Mouse (Mus musculus) CD4-positive, CD25-positive, alpha-beta regulatory T cell (primary cell): ENCODE data around the gene Cxcl16. TPM values are rescaled to one million over a fixed set of nuclear protein-coding genes. Genes with fewer than 3 reads are reported as not detected.

ENCODE experiments used
- polyA plus RNA-seq: library from polyadenylated mRNA; unstranded; fragments of 100-300 nt; shearing (Covaris generic); gene quantifications from one replicate; pipeline ENCODE4 v1.2.1, GENCODE M21; 2017

Cxcl16 gene
- 1.1 TPM for polyA plus RNA-seq

GRCm38 (mm10) chr11:70459601-70460101 lies at the start of gene Cxcl16:
Gene Cxcl16, minus strand, starts transcription at chr11:70459984.

GRCm38 (mm10) chr11:70504970-70505369 lies 45.2 kb upstream of the Cxcl16 start, which contains the start of gene Tm4sf5:
Gene Tm4sf5, plus strand, starts transcription at chr11:70505244.

GRCm38 (mm10) chr11:70458688-70459600 lies 840 bp downstream of the Cxcl16 start, which contains the start of gene Zmynd15:
Gene Zmynd15, plus strand, starts transcription at chr11:70459433.

GRCm38 (mm10) chr11:70451797-70452498 lies 7.8 kb downstream of the Cxcl16 start, which contains the start of gene Med11:
Gene Med11, plus strand, starts transcription at chr11:70451919.

GRCm38 (mm10) chr11:70432048-70432894 lies 27.5 kb downstream of the Cxcl16 start, which contains the start of gene Arrb2:
Gene Arrb2, plus strand, starts transcription at chr11:70432635.

GRCm38 (mm10) chr11:70409594-70410296 lies 50.0 kb downstream of the Cxcl16 start, which contains the start of gene Pelp1:
Gene Pelp1, minus strand, starts transcription at chr11:70410031.

Other genes starting within 250 kb of the Cxcl16 start
- gene Slc16a11, start 247.2 kb downstream of the Cxcl16 start, polyA plus RNA-seq: 0.47 TPM
- gene Slc16a13, start 238.9 kb downstream of the Cxcl16 start, polyA plus RNA-seq: 3.4 TPM
- not detected for gene Bcl6b, start 230.2 kb downstream of the Cxcl16 start, polyA plus RNA-seq
- gene 0610010K14Rik, start 222.1 kb downstream of the Cxcl16 start, polyA plus RNA-seq: 185 TPM
- gene Gm21988, start 220.2 kb downstream of the Cxcl16 start, polyA plus RNA-seq: 6.1 TPM
- gene Rnasek, start 220.1 kb downstream of the Cxcl16 start, polyA plus RNA-seq: 266 TPM
- gene Alox12, start 204.6 kb downstream of the Cxcl16 start, polyA plus RNA-seq: 0.17 TPM
- gene Alox12e, start 137.4 kb downstream of the Cxcl16 start, polyA plus RNA-seq: not detected
- 0.41 TPM for gene Alox15, start 108.0 kb downstream of the Cxcl16 start, polyA plus RNA-seq
- 13.5 TPM for gene Pelp1, start 50.0 kb downstream of the Cxcl16 start, polyA plus RNA-seq
- gene Arrb2, start 27.3 kb downstream of the Cxcl16 start, polyA plus RNA-seq: 284 TPM
- 70.2 TPM for gene Med11, start 8.1 kb downstream of the Cxcl16 start, polyA plus RNA-seq
- 0.13 TPM for gene Zmynd15, start 551 bp downstream of the Cxcl16 start, polyA plus RNA-seq
- gene Tm4sf5, start 45.3 kb upstream of the Cxcl16 start, polyA plus RNA-seq: 1.2 TPM
- not detected for gene Vmo1, start 54.6 kb upstream of the Cxcl16 start, polyA plus RNA-seq
- gene Gltpd2, start 59.2 kb upstream of the Cxcl16 start, polyA plus RNA-seq: not detected
- 353 TPM for gene Psmb6, start 65.4 kb upstream of the Cxcl16 start, polyA plus RNA-seq
- not detected for gene Gm40193, start 73.0 kb upstream of the Cxcl16 start, polyA plus RNA-seq
- gene Pld2, start 80.1 kb upstream of the Cxcl16 start, polyA plus RNA-seq: 1.9 TPM
- gene Mink1, start 102.9 kb upstream of the Cxcl16 start, polyA plus RNA-seq: 17.5 TPM
- 0.30 TPM for gene 4930544D05Rik, start 155.9 kb upstream of the Cxcl16 start, polyA plus RNA-seq
- gene Chrne, start 159.2 kb upstream of the Cxcl16 start, polyA plus RNA-seq: 1.1 TPM
- 0.08 TPM for gene Gp1ba, start 179.1 kb upstream of the Cxcl16 start, polyA plus RNA-seq
- 428 TPM for gene Rnf167, start 187.3 kb upstream of the Cxcl16 start, polyA plus RNA-seq
- 168 TPM for gene Slc25a11, start 187.5 kb upstream of the Cxcl16 start, polyA plus RNA-seq
- gene Pfn1, start 194.7 kb upstream of the Cxcl16 start, polyA plus RNA-seq: 5,457 TPM
- 36.6 TPM for gene Eno3, start 197.2 kb upstream of the Cxcl16 start, polyA plus RNA-seq
- 81.0 TPM for gene Spag7, start 209.4 kb upstream of the Cxcl16 start, polyA plus RNA-seq
- 43.3 TPM for gene Camta2, start 228.1 kb upstream of the Cxcl16 start, polyA plus RNA-seq
- 0.66 TPM for gene Inca1, start 240.2 kb upstream of the Cxcl16 start, polyA plus RNA-seq
- gene Kif1c, start 240.6 kb upstream of the Cxcl16 start, polyA plus RNA-seq: 1.8 TPM